ENCODE assay signal across 19 mouse cellular contexts in genomic region chr19:36827650-36828049, GRCm38 (mm10).
"Had no signal": no experiment of that assay in that cellular context is flagged by ENCODE, and none has a peak within 500 bp of the region (broad histone marks: within the 10 kb centered on the region; RNA-seq: fewer than 3 reads in every experiment).

No protein-coding gene starts in this region.

- H3K9me3 ChIP-seq: lung, embryonic 15.5 days; megakaryocyte, embryonic 14.5 days; midbrain, embryonic 13.5 days; midbrain, embryonic 15.5 days; neural tube, embryonic 12.5 days had no signal

- ATAC-seq: lung, postnatal 0 days; midbrain, embryonic 13.5 days; midbrain, embryonic 15.5 days had no signal

- H3K9ac ChIP-seq: lung, embryonic 15.5 days; midbrain, embryonic 13.5 days; midbrain, embryonic 15.5 days; neural tube, embryonic 12.5 days had no signal

- DNase-seq: lung, adult 2 months; lung, postnatal 14 days; lung, postnatal 36 days; retina, postnatal 1 day; right cerebral cortex, adult 18-20 months; right cerebral cortex, postnatal 25 days; right cerebral cortex, postnatal 4 days; spleen, adult 18-20 months; thymus, adult 18-20 months; thymus, postnatal 14 days; thymus, postnatal 36 days had no signal

- H3K27ac ChIP-seq: lung, embryonic 15.5 days; macrophage; midbrain, embryonic 13.5 days; midbrain, embryonic 15.5 days; neural tube, embryonic 12.5 days had no signal

- H3K36me3 ChIP-seq: lung, embryonic 15.5 days; midbrain, embryonic 13.5 days; midbrain, embryonic 15.5 days; neural tube, embryonic 12.5 days had no signal

- H3K4me1 ChIP-seq: lung, embryonic 15.5 days; midbrain, embryonic 13.5 days; midbrain, embryonic 15.5 days; neural tube, embryonic 12.5 days had no signal

- H3K27me3 ChIP-seq: lung, embryonic 15.5 days; midbrain, embryonic 13.5 days; midbrain, embryonic 15.5 days had no signal

- H3K4me2 ChIP-seq: lung, embryonic 15.5 days; midbrain, embryonic 11.5 days; midbrain, embryonic 13.5 days; midbrain, embryonic 15.5 days; neural tube, embryonic 12.5 days had no signal

- H3K4me3 ChIP-seq: lung, embryonic 15.5 days; megakaryocyte, embryonic 14.5 days; midbrain, embryonic 13.5 days; midbrain, embryonic 15.5 days; neural tube, embryonic 12.5 days had no signal
